Comparison of ENCODE assay signal across 14 mouse cellular contexts in the genomic region with DNA sequence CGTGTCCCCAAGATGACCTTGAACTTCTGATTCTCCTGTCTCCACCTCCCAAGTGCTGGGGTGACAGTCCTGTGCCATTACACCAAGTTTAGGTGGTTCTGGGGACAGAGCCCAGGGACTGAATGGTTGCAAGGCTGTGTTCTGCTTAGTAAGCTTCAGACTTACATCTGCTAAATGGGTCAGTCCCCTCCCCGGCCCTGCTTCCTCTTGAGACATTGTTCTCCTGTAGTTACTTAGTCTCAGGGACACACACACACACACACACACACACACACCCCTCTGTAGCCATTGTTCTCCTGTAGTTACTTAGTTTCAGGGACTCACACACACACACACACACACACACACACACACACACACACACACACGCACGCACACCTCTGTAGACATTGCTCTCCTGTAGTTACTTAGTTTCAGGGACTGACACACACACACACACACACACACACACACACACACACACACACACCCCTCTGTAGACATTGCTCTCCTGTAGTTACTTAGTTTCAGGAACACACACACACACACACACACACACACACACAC.
DNase-seq lines count a peak whose midpoint lies in the region; ATAC-seq and TF ChIP-seq lines count a peak whose summit lies in the region.
"Had no signal": no experiment of that assay in that cellular context is flagged by ENCODE, and none has a peak within 500 bp of the region (broad histone marks: within the 10 kb centered on the region; RNA-seq: fewer than 3 reads in every experiment).

No protein-coding gene starts in this region.

- no peak overlapping the region for H3K9ac ChIP-seq in heart, adult 2 months (ENCODE audit: low read depth, low read length)
- no peak overlapping the region for H3K9ac ChIP-seq in lung, embryonic 16.5 days (ENCODE audit: low read length)
- no peak overlapping the region for H3K9ac ChIP-seq in heart, embryonic 13.5 days
- H3K9ac ChIP-seq in stomach, embryonic 16.5 days (ENCODE audit: low read length) = no peak overlapping the region
- H3K9ac ChIP-seq: limb, embryonic 12.5 days; midbrain, embryonic 15.5 days had no signal

- TF ChIP-seq CTCF in heart, adult 2 months (IDR thresholded peaks at IDR 0.05) = no peak
- TF ChIP-seq CTCF in lung, adult 2 months (IDR thresholded peaks at IDR 0.05; ENCODE audit: insufficient read depth, low read length) = no peak

- no peak overlapping the region for H3K27ac ChIP-seq in heart, adult 2 months
- peak overlapping the region; percentile 65 for H3K27ac ChIP-seq in lung, embryonic 16.5 days (ENCODE audit: low read length)
- no peak overlapping the region for H3K27ac ChIP-seq in heart, embryonic 13.5 days (replicated peaks)
- peak overlapping the region; percentile 86 for H3K27ac ChIP-seq in stomach, embryonic 16.5 days (ENCODE audit: low read length)
- H3K27ac ChIP-seq: limb, embryonic 12.5 days; macrophage; midbrain, embryonic 15.5 days had no signal

- TF ChIP-seq EP300 in heart, adult 2 months (IDR thresholded peaks at IDR 0.05; ENCODE audit: insufficient read depth, low read depth, low read length) = 0 out of 2 replicates have a peak, but pooled peaks have one; percentile 33

- WGBS in heart, adult 2 months = 59% methylated on average over 4 of the region's 4 CpGs
- 63% methylated on average over 4 of the region's 4 CpGs for WGBS in lung, embryonic 16.5 days
- WGBS in lung, adult 2 months = 39% methylated on average over 4 of the region's 4 CpGs
- 72% methylated on average over 4 of the region's 4 CpGs for WGBS in heart, embryonic 13.5 days
- 54% methylated on average over 4 of the region's 4 CpGs for WGBS in stomach, embryonic 16.5 days

- H3K27me3 ChIP-seq in heart, adult 2 months (ENCODE audit: control insufficient read depth, insufficient read depth, low read length) = no peaks in the 10 kb centered on the region; the same call in 1 of the 2 replicates
- no peaks in the 10 kb centered on the region for H3K27me3 ChIP-seq in lung, embryonic 16.5 days (ENCODE audit: control insufficient read depth, insufficient read depth, low read depth, low read length)
- H3K27me3 ChIP-seq in heart, embryonic 13.5 days (replicated peaks) = peaks cover 35% of the 10 kb centered on the region
- no peaks in the 10 kb centered on the region for H3K27me3 ChIP-seq in stomach, embryonic 16.5 days (ENCODE audit: control insufficient read depth, insufficient read depth, low read length)

- intact Hi-C loops in heart, adult 2 months (cut with DNase I) = no loop called here
- intact Hi-C loops in heart, postnatal 14 days (cut with DNase I) = no loop called here

- H3K9me3 ChIP-seq in lung, embryonic 16.5 days (ENCODE audit: control insufficient read depth, low read length) = no peaks in the 10 kb centered on the region
- no peaks in the 10 kb centered on the region for H3K9me3 ChIP-seq in heart, embryonic 13.5 days
- H3K9me3 ChIP-seq in stomach, embryonic 16.5 days (replicated peaks; ENCODE audit: control insufficient read depth, low read length) = no peaks in the 10 kb centered on the region
- H3K9me3 ChIP-seq: limb, embryonic 12.5 days; midbrain, embryonic 15.5 days had no signal

- peaks cover 9% of the 10 kb centered on the region for H3K4me1 ChIP-seq in heart, adult 2 months (ENCODE audit: control insufficient read depth, insufficient read depth, low read length)
- peaks cover 18% of the 10 kb centered on the region for H3K4me1 ChIP-seq in lung, embryonic 16.5 days (replicated peaks; ENCODE audit: control insufficient read depth, insufficient read depth, low read length)
- peaks cover 2% of the 10 kb centered on the region; the same call in 1 of the 2 replicates for H3K4me1 ChIP-seq in lung, adult 2 months (ENCODE audit: control insufficient read depth, insufficient read depth, low read length)
- peaks cover 17% of the 10 kb centered on the region; the same call in 1 of the 2 replicates for H3K4me1 ChIP-seq in heart, embryonic 13.5 days
- peaks cover 20% of the 10 kb centered on the region for H3K4me1 ChIP-seq in stomach, embryonic 16.5 days (ENCODE audit: control insufficient read depth, insufficient read depth, low read length)

- H3K4me2 ChIP-seq in lung, embryonic 16.5 days (ENCODE audit: low read depth, low read length) = no peak overlapping the region
- peak overlapping the region; percentile 51; the same call in 1 of the 2 replicates for H3K4me2 ChIP-seq in heart, embryonic 13.5 days
- H3K4me2 ChIP-seq in stomach, embryonic 16.5 days (ENCODE audit: low read depth, low read length) = peak overlapping the region; percentile 38
- H3K4me2 ChIP-seq: limb, embryonic 12.5 days; midbrain, embryonic 15.5 days had no signal

- TF ChIP-seq POLR2A in heart, adult 2 months (IDR thresholded peaks at IDR 0.05; ENCODE audit: insufficient read depth, low read depth, low read length) = no peak
- TF ChIP-seq POLR2A in lung, adult 2 months (IDR thresholded peaks at IDR 0.05; ENCODE audit: borderline replicate concordance, extremely low read depth, low read depth, low read length) = no peak

- no peaks in the 10 kb centered on the region for H3K36me3 ChIP-seq in heart, adult 2 months (ENCODE audit: control insufficient read depth, insufficient read depth, low read length)
- H3K36me3 ChIP-seq in lung, embryonic 16.5 days (ENCODE audit: control insufficient read depth, insufficient read depth, low read length) = no peaks in the 10 kb centered on the region
- H3K36me3 ChIP-seq in heart, embryonic 13.5 days = no peaks in the 10 kb centered on the region
- no peaks in the 10 kb centered on the region for H3K36me3 ChIP-seq in stomach, embryonic 16.5 days (ENCODE audit: control insufficient read depth, insufficient read depth, low read length)
- H3K36me3 ChIP-seq: G1E; limb, embryonic 12.5 days; midbrain, embryonic 15.5 days had no signal

- ATAC-seq in lung, embryonic 16.5 days (ENCODE audit: low read depth) = peak; percentile 15; the same call in 1 of the 2 replicates
- no peak for ATAC-seq in heart, embryonic 13.5 days (ENCODE audit: extremely low read depth, insufficient number of reproducible peaks, low FRiP score, low TSS enrichment)
- peak; percentile 31; the same call in 1 of the 2 replicates for ATAC-seq in stomach, embryonic 16.5 days (ENCODE audit: insufficient read depth, low FRiP score)
- ATAC-seq: midbrain, embryonic 15.5 days had no signal

- no peaks in the 10 kb centered on the region for H3K79me2 ChIP-seq in heart, adult 2 months (replicated peaks; ENCODE audit: control insufficient read depth, insufficient read depth, low read length)

- peak in 1 of 2 experiments; percentile 24 for DNase-seq in heart, adult 2 months
- no peak for DNase-seq in heart, postnatal 14 days
- no peak for DNase-seq in lung, adult 2 months
- no peak for DNase-seq in thymus, adult 18-20 months
- DNase-seq in layer of hippocampus, adult 9-10 months (ENCODE audit: low spot score) = no peak
- DNase-seq: adrenal gland, postnatal 14 days; cerebellum, postnatal 10 days had no signal

- H3K4me3 ChIP-seq in heart, adult 2 months = no peak overlapping the region
- no peak overlapping the region for H3K4me3 ChIP-seq in lung, embryonic 16.5 days (ENCODE audit: low read length)
- H3K4me3 ChIP-seq in lung, adult 2 months (replicated peaks; ENCODE audit: extremely low read depth, low read depth, low read length) = no peak overlapping the region
- no peak overlapping the region for H3K4me3 ChIP-seq in heart, embryonic 13.5 days
- 0 out of 2 replicates have a peak overlapping the region, but pooled peaks have one; percentile 3 for H3K4me3 ChIP-seq in stomach, embryonic 16.5 days (replicated peaks; ENCODE audit: low read length)
- H3K4me3 ChIP-seq: limb, embryonic 12.5 days; midbrain, embryonic 15.5 days had no signal

Comparison
In these comparisons a context has a peak if more than half of its experiments do, and no peak if none do; other contexts are left out.
1. H3K27ac ChIP-seq: peak in lung, embryonic 16.5 days (single experiment) and stomach, embryonic 16.5 days (single experiment); none in heart, adult 2 months (single experiment) and heart, embryonic 13.5 days (single experiment).